Mouse (Mus musculus) gastrocnemius, adult 18-20 months (tissue): ENCODE results near the gene Prr5. TPM values are rescaled to one million over a fixed set of nuclear protein-coding genes. Genes with fewer than 3 reads are reported as not detected.

Experiments
- DNase-seq: peaks from one replicate; pipeline ENCODE4 v3.0.0; 2021; ENCODE audit warnings: low spot score
- long read RNA-seq, 2 experiments: library from polyadenylated mRNA; stranded (forward); transcript quantifications; one replicate each; pipeline ENCODE4 v2.0.0; 2021
- total RNA-seq, 2 experiments: library from RNA; stranded (reverse); gene quantifications; 2 replicates each; pipeline ENCODE4 v1.2.3; 2021

The Prr5 gene
- 1 to 10 TPM; 2.4 to 3.2 TPM for total RNA-seq
- long read RNA-seq, experiment 1, transcript Prr5-201 (8 exons, 1,830 nt) = major isoform, 8 of 10 reads
- long read RNA-seq, experiment 1, partial matches to known transcripts = 0 of 10 reads
- long read RNA-seq, experiment 1, other reads (novel, unspliced or antisense) = 2 of 10 reads
- long read RNA-seq, experiment 2, partial matches to known transcripts = 0 of 3 reads
- long read RNA-seq, experiment 2, other reads (novel, unspliced or antisense) = 2 of 3 reads

GRCm38 (mm10) chr15:84668938-84669747 is at the start of gene Prr5:
TSS of gene Prr5 (plus strand) at chr15:84669620.
- DNase-seq = no peak

- no peak for DNase-seq
Observed at GRCm38 (mm10) chr15:84620028-84620427, 49.4 kb upstream of the Prr5 start.

GRCm38 (mm10) chr15:84621722-84622428 is 47.5 kb upstream of the Prr5 start:
- no peak for DNase-seq

- DNase-seq = peak; percentile 28
Observed at GRCm38 (mm10) chr15:84624870-84625269, 44.5 kb upstream of the Prr5 start.

GRCm38 (mm10) chr15:84625712-84626414 is 43.6 kb upstream of the Prr5 start:
- DNase-seq = no peak

- no peak for DNase-seq
Observed at GRCm38 (mm10) chr15:84627308-84627707, 42.1 kb upstream of the Prr5 start.

DNA sequence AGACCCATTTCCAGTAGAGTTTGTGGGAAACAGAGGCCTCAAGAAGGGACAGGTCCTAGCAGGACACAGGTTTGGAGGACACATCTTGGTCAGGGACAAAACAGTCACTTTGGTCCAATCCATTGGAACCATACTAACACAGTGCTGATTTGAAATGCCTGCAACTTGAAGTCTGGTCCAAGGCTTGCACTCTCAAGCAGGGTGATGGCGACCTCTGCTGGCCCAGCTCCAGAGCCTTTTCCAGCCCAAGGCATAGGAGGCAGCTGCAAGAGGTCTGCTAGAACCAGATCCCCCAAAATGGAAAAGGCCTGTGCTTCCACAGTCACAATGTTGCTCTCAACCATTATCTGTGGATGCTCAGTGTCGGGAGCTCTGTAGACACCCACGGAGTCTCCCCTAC is 39.7 kb upstream of the Prr5 start:
- no peak for DNase-seq

DNA sequence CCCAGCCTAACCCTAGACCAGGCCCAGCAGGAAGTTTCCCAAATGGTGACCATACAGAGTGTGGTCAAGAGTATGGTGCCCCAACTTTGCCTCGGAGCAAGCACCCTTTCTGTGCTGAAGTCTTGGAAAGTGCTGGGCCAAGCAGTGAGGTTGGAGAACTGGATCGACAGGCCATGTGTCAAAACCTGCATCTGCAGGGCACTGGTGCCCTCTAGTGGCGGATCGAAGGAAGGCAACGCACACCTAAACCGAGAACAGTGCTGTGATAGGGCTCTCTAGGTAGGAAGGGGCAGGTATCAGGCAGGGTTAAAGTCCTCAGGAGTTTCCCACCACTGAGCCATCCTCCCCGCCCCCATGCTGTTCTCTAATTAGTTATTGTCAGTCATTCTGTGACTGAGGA is 37.9 kb upstream of the Prr5 start:
- peak; percentile 75 for DNase-seq

DNA sequence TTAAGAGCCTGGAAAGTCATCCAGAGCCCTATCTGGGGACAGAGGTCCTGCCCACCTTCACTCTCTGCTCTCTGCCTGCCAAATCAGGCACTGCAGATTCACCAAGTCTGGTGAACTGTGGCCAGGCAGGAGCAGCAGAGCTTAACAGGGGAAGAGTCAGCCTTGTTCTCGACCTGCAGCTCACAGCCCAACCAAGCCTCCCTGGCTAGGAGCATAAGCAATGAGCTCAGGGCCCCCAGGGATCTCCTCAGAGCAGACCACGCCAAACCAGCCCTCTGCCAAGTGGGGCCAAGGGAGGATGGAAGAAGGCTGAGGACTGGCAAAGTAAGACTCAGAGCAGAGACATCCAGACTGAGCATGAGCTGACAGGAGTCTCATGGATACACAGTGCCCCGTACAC is 35.1 kb upstream of the Prr5 start:
- peak; percentile 76 for DNase-seq

- no peak for DNase-seq
Observed at GRCm38 (mm10) chr15:84638405-84638804, 31.0 kb upstream of the Prr5 start.

GRCm38 (mm10) chr15:84639072-84639450 is 30.4 kb upstream of the Prr5 start:
- DNase-seq = no peak

GRCm38 (mm10) chr15:84639451-84640136 is 29.8 kb upstream of the Prr5 start:
- peak; percentile 85 for DNase-seq

DNA sequence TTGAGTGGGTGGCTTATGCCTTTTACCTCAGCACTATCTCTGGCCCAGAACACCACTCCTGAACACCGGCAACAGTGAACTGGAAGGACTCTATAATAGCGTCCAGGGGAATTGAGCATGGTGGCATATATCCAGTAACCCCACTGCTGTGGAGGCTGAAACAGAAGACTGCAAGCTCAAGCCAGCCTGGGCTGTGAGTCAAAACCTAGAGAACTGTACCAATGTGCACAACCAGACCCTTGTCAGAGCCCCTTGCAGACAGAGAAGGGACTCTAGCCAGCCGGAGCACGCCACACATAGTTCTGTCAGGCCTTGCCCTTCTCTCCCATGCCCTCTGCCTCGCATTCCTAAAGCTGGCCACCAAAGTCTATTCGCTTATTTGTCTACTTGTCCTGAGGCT is 28.7 kb upstream of the Prr5 start:
- DNase-seq = peak; percentile 66

GRCm38 (mm10) chr15:84641127-84641526 is 28.3 kb upstream of the Prr5 start:
- DNase-seq = no peak

GRCm38 (mm10) chr15:84641948-84642347 is 27.5 kb upstream of the Prr5 start:
- DNase-seq = peak; percentile 68

DNA sequence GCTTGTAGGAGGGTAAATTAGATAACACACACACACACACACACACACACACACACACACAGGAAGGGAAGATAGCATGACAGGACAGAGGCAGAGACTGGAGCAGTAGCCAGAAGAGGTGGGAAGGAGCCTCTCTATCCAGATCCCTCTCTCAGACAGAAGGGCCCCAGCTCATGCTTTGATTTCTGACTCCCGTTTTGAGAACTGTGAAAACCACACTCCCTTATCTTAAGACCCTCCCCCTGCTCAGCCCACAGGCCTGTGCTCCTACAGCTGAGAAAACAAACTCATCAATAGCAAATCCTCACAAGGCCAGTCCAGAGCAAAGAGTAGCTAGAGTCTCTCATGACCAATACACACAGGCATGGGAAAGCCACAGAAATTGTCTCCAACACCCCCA is 26.2 kb upstream of the Prr5 start:
- no peak for DNase-seq

DNA sequence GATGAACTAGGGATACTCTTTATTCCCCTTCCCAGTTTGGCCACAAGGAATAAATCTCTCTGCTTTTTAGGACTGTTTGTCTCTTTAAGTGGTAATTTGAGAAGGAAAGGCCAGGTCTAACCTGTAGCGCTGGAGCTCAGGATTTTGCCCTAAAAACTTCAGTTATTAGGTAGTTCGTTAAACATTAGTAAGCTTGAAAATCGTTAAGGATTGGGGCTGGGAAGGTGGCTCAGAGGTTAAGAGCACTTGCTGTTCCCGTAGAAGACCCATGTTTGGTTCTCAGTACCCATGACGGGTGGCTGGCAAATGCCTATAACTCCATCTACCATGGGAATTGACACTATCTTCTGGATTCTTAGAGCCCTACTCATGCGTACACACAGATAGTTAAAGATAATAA is 17.9 kb upstream of the Prr5 start:
- DNase-seq = no peak

- DNase-seq = no peak
Observed at GRCm38 (mm10) chr15:84653151-84653550, 16.3 kb upstream of the Prr5 start.

DNA sequence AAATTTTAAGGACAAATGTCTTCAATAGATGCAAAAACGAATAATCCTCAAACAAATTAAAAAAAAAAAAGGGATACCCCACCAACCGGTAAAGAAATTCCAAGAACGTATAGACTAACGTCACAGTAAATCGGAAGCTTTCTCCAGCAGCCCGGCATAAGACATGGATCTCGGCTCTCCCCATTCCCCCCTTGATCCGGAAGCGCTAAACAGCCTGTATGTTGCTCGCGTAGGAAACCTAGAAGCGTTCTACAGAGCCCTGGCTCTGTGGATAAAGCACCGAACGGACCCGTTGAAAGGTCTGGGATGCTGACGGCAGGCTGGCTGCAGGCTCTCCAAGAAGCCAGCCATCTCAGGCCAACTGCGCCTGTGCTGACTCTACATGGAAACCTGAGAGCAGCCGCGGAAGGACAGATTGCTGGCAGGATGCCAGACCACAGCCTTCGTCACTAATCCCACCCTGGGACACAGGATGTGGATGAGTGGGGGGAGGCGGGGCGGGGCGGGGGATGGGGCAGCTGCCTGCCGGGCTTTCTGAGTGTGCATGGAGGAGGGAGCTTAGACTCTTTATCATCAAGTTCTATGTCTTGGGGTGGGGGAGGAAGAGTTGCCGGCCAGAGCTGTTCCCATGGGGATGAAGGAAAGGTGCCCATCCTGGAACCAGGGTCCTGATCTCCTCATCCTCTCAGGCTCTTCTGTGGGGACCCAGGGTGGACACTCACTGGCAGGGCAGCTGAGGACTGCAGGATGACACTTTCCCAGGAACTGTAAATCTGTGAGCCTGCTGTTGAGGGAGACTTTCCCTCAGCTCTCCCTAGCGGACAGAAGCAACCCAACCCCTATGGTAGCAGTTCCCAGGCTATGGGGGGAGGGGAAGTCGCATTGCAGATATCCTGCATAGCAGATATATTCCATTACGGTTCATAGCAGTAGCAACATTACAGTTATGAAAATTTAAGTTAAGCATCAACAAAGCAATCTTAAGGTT is 15.1 kb upstream of the Prr5 start:
- DNase-seq = peak; percentile 72

DNA sequence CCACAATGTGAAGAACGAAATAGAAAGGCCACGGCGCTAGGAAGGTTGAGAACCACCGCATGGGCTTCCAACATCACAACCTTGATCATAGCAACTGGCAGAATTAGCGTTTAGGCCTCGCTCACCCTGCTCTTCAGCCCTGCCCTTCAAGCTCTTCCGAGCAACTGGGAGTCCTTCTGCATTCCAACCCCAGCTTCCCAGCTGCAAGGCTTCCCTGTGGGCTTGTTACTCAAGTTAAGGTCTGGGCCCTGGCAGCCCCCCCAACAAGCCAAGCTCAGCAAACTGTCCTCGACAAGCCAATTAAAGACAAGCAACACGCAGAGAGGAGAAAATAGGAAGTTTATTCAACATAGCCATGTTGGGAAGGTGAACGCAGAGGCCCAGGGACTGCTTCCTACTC is 14.4 kb upstream of the Prr5 start:
- no peak for DNase-seq
